Mouse (Mus musculus) adipocyte (in vitro differentiated cells): ENCODE results near the gene Gja5.
"Not testable (repeated sequence)": the region's sequence is repeated elsewhere in the genome, so short reads cannot be mapped to it uniquely, and the experiment has no call there.

ENCODE experiments used
- DNase-seq: peaks from one replicate; pipeline ENCODE4 v3.0.0-alpha.2; 2016; ENCODE audit warnings: low spot score

Gene Gja5

GRCm38 (mm10) chr3:97037119-97037518, 132.6 kb downstream of the Gja5 start:
- DNase-seq, result no peak

GRCm38 (mm10) chr3:97039721-97040120, 135.2 kb downstream of the Gja5 start:
- no peak for DNase-seq

GRCm38 (mm10) chr3:97044188-97044587, 139.7 kb downstream of the Gja5 start:
- no peak for DNase-seq

- no peak for DNase-seq
These were observed 143.3 kb downstream of the Gja5 start for GRCm38 (mm10) chr3:97047757-97048156.

- DNase-seq, result no peak
These were observed 143.9 kb downstream of the Gja5 start for GRCm38 (mm10) chr3:97048360-97048759.

GRCm38 (mm10) chr3:97051264-97051744, 146.8 kb downstream of the Gja5 start:
- DNase-seq, result no peak

GRCm38 (mm10) chr3:97052069-97052799, 147.7 kb downstream of the Gja5 start:
- no peak for DNase-seq

- DNase-seq, result no peak
These were observed 154.2 kb downstream of the Gja5 start for GRCm38 (mm10) chr3:97058704-97059103.

GRCm38 (mm10) chr3:97060119-97060518, 155.6 kb downstream of the Gja5 start:
- no peak for DNase-seq

GRCm38 (mm10) chr3:97062814-97063213, 158.3 kb downstream of the Gja5 start:
- DNase-seq, result no peak

GRCm38 (mm10) chr3:97064046-97064445, 159.6 kb downstream of the Gja5 start:
- peak; percentile 67 for DNase-seq

GRCm38 (mm10) chr3:97069589-97069988, 165.1 kb downstream of the Gja5 start:
- DNase-seq, result not testable (repeated sequence)

- not testable (repeated sequence) for DNase-seq
These were observed 167.4 kb downstream of the Gja5 start for GRCm38 (mm10) chr3:97071916-97072315.

- DNase-seq, result peak; percentile 33
These were observed 167.9 kb downstream of the Gja5 start for GRCm38 (mm10) chr3:97072361-97072760.

GRCm38 (mm10) chr3:97075744-97076350, 171.4 kb downstream of the Gja5 start:
- DNase-seq, result not testable (repeated sequence)

- peak; percentile 28 for DNase-seq
These were observed 171.9 kb downstream of the Gja5 start for GRCm38 (mm10) chr3:97076412-97076811.

GRCm38 (mm10) chr3:97078436-97078835, 173.9 kb downstream of the Gja5 start:
- no peak for DNase-seq

- DNase-seq, result no peak
These were observed 177.7 kb downstream of the Gja5 start for GRCm38 (mm10) chr3:97082156-97082555.

GRCm38 (mm10) chr3:97087326-97087725, 182.8 kb downstream of the Gja5 start:
- peak; percentile 39 for DNase-seq

GRCm38 (mm10) chr3:97088291-97088690, 183.8 kb downstream of the Gja5 start:
- not testable (repeated sequence) for DNase-seq

- not testable (repeated sequence) for DNase-seq
These were observed 187.5 kb downstream of the Gja5 start for GRCm38 (mm10) chr3:97091971-97092370.

GRCm38 (mm10) chr3:97096664-97097063, 192.2 kb downstream of the Gja5 start:
- DNase-seq, result not testable (repeated sequence)
